Mouse (Mus musculus): Measurements from ENCODE around the gene Ptk7.
A peak's percentile ranks its signal among the peaks of the same experiment; 100 is the strongest.

Ptk7 gene

GRCm38 (mm10) chr17:46554977-46555672 is 74.2 kb downstream of the Ptk7 start:
- DNase-seq, result peak; percentile 61 to 63

DNA sequence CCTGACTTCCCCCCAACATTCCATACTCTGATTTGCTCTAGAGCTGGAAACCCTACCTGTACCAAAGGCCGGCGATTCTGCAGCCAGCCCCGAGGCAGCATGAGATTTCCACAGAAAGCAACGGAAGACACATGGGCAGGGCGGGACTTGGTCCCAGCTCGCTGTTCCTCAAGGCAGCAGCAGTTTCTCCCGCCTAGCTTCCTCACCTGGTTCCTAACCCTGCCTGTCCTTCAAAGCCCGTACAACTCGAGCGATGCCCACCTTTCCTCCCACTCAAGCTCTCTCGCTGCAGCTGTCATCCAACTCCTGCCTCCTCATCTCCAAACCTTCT is 74.7 kb downstream of the Ptk7 start:
- DNase-seq, result no peak

- DNase-seq, result no peak
These were observed 75.4 kb downstream of the Ptk7 start for GRCm38 (mm10) chr17:46553926-46554325.

DNA sequence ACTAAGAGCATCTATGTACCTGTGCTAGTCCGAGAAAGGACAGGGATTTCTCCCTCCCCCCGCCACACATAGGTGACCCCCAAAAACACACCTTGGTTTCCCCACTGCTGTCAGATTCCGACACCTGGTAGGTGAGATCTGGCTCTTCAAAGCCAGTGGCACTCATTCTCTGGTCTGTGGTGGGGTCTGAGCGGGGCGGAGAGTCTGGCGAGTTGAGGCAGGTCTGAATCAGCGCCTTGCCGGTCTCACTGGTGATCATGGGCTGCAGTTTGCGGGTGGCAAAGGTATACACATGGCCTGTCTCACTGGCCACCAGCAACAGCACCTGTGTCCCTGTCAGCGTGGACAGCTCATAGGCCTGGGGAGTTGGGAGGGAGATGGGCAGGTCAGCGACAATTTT is 75.8 kb downstream of the Ptk7 start:
- DNase-seq, result no peak

DNA sequence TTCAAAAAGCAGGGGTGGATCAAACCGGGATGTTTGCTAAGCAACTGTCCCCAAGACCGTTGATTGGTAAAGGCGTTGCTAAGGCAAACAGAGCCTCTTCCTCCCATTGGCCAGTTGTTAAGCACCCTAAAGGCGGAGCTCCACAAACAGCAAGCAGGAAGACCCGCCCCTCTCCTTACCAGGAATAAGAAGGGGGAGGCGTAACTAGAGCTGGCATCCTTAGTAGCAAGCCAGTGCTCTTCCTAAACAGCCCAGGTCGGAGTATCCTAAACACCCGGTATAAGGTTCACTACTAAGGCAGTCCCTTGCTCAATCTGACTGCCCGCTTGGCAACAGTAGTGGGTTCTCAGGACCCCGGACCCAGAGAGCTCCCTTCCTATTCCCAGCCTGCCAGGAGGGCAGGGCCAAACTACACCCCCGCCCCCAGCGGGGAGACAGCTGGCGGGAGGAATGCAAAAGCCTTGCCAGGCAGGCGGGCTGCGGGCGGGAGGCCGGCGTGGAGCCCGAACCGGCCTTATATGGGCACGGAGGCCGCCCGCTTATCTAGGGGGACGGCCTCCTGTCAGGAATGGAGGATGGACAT is 76.4 kb downstream of the Ptk7 start:
- DNase-seq, result peak; percentile 23 to 49

GRCm38 (mm10) chr17:46552151-46552550 is 77.2 kb downstream of the Ptk7 start:
- no peak for DNase-seq

DNA sequence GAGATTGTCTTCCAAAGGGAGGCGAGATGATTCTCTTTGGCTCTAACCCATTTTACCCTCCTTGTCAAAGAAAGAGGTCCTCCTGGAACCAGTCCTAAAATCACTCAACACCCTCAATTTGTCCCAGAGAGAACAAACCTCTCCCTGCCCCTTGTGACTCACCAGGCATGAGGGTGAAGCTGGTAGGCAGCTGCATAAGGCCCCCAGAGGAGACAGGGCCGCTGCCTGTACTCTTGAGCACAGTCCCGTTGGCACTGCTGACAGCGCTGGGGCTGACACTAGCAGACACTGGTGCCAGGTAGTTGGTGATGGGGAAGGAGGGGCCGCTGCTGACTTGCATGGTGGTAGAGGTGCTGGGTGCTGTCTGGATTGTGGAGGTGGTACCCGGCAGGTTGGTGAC is 77.9 kb downstream of the Ptk7 start:
- no peak for DNase-seq

GRCm38 (mm10) chr17:46550904-46551303 is 78.4 kb downstream of the Ptk7 start:
- no peak for DNase-seq

GRCm38 (mm10) chr17:46549642-46550041 is 79.7 kb downstream of the Ptk7 start:
- no peak for DNase-seq

- DNase-seq, result peak; percentile 36 to 46
These were observed 80.1 kb downstream of the Ptk7 start for GRCm38 (mm10) chr17:46549193-46549592.

DNA sequence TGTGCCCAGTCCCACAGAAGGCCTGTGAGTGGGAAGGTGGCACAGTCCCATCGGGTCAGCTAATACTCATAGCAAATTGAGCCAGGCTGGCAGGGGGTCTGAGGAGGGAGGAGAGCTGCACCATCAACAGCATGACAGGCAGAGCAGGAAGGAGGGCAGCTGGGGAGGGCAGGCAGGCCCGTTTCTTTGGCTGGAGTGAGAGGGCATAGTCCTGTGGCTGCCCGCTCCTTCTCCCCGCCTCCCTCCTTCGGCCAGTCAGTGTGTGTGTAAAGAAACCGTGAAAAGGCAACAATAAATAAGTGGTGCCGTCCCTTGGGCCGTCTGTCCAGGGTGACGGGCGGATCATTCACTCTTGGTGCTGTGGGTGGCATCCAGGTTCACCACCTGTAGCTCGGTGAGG is 80.6 kb downstream of the Ptk7 start:
- DNase-seq, result no peak

DNA sequence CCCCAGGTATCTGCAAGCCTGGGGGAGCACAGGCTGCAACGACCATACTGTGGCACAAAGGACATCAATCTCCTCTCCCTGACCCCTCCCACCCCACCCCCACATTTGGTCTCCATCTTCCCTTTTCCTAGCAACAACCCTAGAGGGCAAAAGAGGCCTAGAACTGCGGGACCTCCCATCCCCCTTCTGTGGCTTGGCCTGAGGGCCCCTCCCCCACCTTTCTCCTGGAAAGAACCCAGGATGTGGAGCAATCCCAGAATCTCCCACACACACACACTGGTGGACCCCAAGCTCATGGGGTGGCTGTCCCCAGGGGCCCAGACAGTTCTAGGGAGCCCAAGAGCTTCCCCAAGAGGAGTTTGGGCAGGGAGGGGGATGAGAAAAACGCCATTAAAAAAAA is 81.4 kb downstream of the Ptk7 start:
- no peak for DNase-seq

- DNase-seq, result no peak
These were observed 82.3 kb downstream of the Ptk7 start for GRCm38 (mm10) chr17:46546995-46547394.

DNA sequence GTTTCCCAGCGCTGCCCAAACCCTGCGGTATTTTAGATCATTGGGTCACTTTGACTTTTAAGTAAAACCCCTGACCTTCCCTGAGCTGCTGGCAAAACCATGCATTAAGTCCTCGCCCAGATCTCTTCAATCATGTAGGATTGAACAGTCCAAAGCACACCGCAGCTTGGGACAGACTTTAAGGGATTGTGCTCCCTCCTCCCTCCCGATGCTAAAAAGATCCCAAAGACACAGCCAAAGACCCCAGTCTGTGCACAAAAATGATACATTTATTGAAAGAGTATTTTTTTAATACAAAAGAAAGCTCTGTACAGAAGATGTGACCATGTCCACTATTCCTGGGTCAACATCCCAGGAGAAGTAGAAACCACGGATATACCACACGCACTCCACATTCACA is 82.7 kb downstream of the Ptk7 start:
- DNase-seq, result no peak

DNA sequence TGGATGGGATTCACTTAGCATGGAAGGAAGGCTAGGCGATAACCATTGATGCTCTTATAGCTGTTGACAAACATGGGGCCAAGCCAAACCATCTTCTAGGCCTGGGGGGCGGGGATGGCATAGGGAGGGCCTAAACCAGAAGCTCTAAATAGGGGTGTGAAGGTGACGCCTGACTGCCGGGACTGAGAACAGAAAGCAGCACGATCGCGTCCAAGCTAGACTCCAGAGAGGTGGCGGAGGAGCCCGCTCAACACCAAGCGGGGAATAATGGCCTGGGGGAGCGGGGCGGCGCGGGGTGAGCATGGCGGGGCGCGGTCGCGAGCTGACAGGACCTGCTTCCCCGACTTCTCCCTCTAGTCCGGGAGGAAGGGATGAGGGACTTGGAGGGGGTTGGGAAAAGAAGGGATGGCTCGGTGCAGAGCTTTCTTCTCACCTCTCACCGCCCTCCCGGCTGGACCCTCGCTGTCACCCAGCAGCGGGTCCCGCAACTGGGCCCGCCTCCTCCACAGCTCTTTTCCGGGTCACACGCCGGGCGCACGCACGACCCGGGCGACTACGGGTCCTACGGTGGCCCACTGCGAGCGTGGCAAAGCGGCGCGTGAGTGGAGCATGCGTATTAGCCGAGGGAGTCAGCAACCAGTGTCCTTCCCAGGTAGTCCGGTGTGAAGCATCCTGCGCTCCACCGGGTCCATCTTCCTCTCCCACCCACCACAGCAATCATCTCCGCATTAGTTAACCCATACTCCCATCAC is 83.3 kb downstream of the Ptk7 start, which contains the start of gene Cul9:
Gene Cul9 (minus strand): TSS at position 576 of the 752 bp plus-strand sequence.
- DNase-seq, result peak; percentile 30 to 52

DNA sequence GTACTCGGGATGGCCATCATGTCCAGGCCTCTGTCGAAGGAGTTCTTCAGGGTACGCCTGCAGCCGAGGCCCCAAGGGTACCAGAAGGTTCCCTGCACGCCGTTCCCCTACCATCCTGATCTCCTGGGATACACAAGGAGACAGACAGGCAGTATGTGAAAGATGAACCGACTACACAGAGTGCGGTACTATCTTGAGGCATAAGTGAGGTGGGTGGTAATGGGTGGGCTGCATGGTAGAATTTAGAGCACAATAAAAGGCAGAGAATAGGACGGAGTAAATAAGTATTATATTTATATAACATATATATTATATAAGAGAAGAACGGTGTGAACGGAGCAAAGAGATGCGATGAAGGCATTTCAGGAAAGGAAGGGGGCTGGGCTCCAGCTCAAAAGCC is 85.6 kb downstream of the Ptk7 start:
- no peak for DNase-seq

GRCm38 (mm10) chr17:46525579-46526307 is 103.6 kb downstream of the Ptk7 start:
- peak; percentile 68 to 71 for DNase-seq

DNA sequence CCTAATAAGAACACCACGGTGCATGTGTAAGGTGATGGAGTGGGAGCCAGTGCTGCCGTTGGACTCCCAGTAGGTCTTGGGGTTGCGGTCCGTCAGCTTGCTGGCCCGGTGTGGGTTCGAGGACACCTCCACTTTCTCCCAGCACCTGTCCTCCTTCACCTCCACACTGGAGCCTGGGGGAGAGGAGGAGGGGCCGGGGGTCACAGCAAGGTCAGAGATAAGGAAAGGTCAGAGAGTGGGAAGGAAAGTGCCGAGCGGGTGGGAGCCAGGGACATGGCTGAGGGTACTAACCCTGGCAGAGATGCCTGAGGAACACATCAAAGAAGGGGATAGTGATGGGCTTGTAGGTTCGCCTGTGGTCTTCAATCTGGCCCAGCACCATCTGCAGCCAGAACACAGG is 104.2 kb downstream of the Ptk7 start:
- DNase-seq, result no peak

DNA sequence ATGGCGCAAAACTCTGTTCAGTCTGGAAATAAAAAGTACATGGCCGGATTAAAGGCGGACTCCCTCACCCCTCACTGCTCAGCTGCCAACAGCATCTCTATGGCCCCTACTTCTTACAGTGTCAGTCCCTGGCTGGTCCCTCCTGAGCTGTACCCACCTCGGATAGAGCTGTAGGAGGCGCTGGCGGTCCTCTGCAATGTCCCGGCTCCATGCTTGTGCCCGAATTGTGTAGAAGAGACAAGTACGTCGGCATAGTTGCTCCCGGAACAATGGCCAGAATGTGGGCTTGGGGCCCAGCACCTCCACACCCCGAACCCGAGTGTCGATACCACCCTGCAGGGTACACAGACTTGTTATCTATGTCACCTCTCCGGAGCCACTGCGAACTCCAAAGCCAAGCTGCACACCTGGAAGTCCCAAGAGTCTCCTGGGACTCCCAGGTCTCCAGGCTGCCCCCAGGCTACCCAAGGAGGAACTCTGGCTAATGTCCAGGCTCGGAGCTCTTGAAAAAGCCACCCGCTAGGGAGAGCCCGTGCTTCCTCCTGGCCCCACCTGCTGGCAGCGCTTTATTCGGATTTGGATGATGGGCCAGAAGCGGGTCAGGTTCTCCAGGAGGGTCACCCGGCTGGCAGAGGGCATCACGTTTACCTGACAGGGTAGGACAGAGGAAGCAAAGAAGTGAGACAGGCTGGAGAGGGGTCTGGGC is 107.2 kb downstream of the Ptk7 start:
- DNase-seq, result no peak

DNA sequence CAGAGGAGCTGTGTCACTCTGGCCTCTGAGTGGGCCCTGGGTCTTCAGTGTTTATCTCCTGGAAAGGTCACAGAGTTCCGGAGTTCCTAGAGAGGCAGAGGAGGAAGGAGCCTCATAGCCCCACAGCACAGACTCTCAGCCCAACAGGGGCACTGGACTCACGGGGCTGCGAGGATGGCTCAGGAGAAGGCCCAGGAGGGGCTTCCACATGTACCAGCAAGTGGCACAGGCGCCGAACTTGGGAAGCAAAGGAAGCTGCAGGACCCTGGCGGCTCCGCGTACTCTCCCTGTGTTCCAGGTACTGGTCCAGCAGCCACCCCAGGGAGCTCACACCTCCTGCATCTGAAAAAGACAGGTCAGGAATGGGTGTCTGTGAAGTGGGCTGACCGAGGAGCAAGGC is 108.1 kb downstream of the Ptk7 start:
- no peak for DNase-seq

DNA sequence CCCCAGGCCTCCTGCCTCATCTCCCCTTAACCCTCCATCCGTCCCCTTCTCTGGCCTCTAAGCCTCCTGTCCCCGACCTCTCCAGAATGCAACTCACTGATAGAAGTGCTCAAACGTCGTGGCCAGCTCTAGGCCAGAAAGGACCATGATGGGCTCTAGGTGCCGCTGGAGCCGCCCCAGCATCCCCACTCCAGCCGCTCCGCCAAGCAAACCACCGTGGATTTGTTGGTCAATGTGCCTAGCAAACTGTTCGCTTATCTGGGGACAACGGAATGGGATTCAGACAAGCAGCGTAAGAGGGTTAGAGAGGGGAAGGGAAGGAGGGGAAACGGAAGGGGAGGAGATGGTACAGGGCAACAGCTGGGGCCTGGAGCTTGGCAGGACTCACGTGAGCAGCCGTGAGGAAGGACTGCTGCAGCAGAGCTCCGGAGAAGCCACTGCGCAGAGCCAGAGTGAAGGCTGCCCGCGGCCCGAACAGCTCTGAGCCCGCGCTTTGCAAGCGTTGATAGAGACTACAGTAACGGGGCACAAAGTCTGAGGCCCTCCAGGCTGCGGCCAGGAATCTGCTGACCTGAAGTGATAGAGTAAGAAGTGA is 108.8 kb downstream of the Ptk7 start:
- peak in 1 of 2 experiments; percentile 33 for DNase-seq

DNA sequence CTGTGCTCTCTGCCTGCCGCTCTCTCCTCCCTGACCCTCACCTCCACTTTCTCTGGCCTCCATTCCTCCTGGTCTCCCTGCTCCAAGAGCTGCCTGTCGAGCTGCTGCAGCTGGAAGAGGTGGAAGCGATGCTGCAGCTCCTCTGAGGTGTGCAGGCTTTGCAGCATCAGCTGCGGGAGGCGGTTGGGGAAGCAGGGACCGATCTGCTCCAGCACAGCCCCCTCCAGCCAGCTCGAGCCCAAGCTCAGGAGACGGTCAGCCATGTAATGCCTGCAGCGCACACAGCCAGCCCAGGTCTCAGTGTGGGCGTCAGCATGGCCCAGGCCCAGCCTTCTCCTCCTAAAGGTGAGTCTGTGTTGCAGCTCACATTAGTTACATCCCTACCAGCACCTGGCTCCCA is 109.3 kb downstream of the Ptk7 start:
- no peak for DNase-seq
